Mouse (Mus musculus) cerebellum, adult 9-10 months (tissue): Measurements from ENCODE around the gene Ankrd26.
"Not testable (repeated sequence)": the region's sequence is repeated elsewhere in the genome, so short reads cannot be mapped to it uniquely, and the experiment has no call there.

Experiments used
- DNase-seq: peaks from one replicate; pipeline ENCODE4 v3.0.0; 2022

Ankrd26 gene

GRCm38 (mm10) chr6:118561745-118562609 is at the start of gene Ankrd26:
Ankrd26 (minus strand) TSS chr6:118562226.
- peak; percentile 94 for DNase-seq

- no peak for DNase-seq
These were observed 46.9 kb upstream of the Ankrd26 start for GRCm38 (mm10) chr6:118608906-118609305.

- peak; percentile 51 for DNase-seq
These were observed 43.9 kb upstream of the Ankrd26 start for GRCm38 (mm10) chr6:118605974-118606373.

- DNase-seq = no peak
These were observed 41.8 kb upstream of the Ankrd26 start for GRCm38 (mm10) chr6:118603825-118604224.

- peak; percentile 38 for DNase-seq
These were observed 33.6 kb upstream of the Ankrd26 start for GRCm38 (mm10) chr6:118595681-118596055.

- peak; percentile 48 for DNase-seq
These were observed 33.0 kb upstream of the Ankrd26 start for GRCm38 (mm10) chr6:118594833-118595680.

- DNase-seq = no peak
These were observed 32.0 kb upstream of the Ankrd26 start for GRCm38 (mm10) chr6:118594070-118594469.

GRCm38 (mm10) chr6:118593377-118594061 is 31.5 kb upstream of the Ankrd26 start:
- no peak for DNase-seq

GRCm38 (mm10) chr6:118592662-118593376 is 30.8 kb upstream of the Ankrd26 start:
- DNase-seq = no peak

- not testable (repeated sequence) for DNase-seq
These were observed 16.7 kb upstream of the Ankrd26 start for GRCm38 (mm10) chr6:118578741-118579140.

- DNase-seq = no peak
These were observed 12.3 kb upstream of the Ankrd26 start for GRCm38 (mm10) chr6:118574351-118574750.

- DNase-seq = no peak
These were observed 5.8 kb upstream of the Ankrd26 start for GRCm38 (mm10) chr6:118567816-118568215.

- DNase-seq = no peak
These were observed 801 bp downstream of the Ankrd26 start for GRCm38 (mm10) chr6:118561225-118561624.

- no peak for DNase-seq
These were observed 23.4 kb downstream of the Ankrd26 start for GRCm38 (mm10) chr6:118538627-118539026.

GRCm38 (mm10) chr6:118537201-118537600 is 24.8 kb downstream of the Ankrd26 start:
- DNase-seq = not testable (repeated sequence)

- no peak for DNase-seq
These were observed 26.7 kb downstream of the Ankrd26 start for GRCm38 (mm10) chr6:118535321-118535720.

GRCm38 (mm10) chr6:118533381-118533780 is 28.6 kb downstream of the Ankrd26 start:
- no peak for DNase-seq

GRCm38 (mm10) chr6:118520668-118521067 is 41.4 kb downstream of the Ankrd26 start:
- no peak for DNase-seq

- DNase-seq = no peak
These were observed 48.6 kb downstream of the Ankrd26 start for GRCm38 (mm10) chr6:118513335-118514012.

- DNase-seq = no peak
These were observed 63.0 kb downstream of the Ankrd26 start for GRCm38 (mm10) chr6:118499010-118499409.

- no peak for DNase-seq
These were observed 79.9 kb downstream of the Ankrd26 start for GRCm38 (mm10) chr6:118482125-118482524.
